In genomic region chr3:87755964-87756363, GRCm38 (mm10) we compare ENCODE assay signal across 8 mouse cellular contexts. TPM values are rescaled to one million over a fixed set of nuclear protein-coding genes. Genes with fewer than 3 reads are reported as not detected.
DNase-seq lines count a peak whose midpoint lies in the region; ATAC-seq and TF ChIP-seq lines count a peak whose summit lies in the region.

No protein-coding gene starts in this region.

- no peaks in the 10 kb centered on the region for H3K4me1 ChIP-seq in hindbrain, postnatal 0 days (ENCODE audit: insufficient read depth, low read length)

- peak; percentile 97 for ATAC-seq in common myeloid progenitor, adult 5-6 weeks (replicated peaks; ENCODE audit: low read depth, poor library complexity, severe bottlenecking)
- ATAC-seq in hindbrain, postnatal 0 days, result peak; percentile 88

- no peaks in the 10 kb centered on the region for H3K9me3 ChIP-seq in hindbrain, postnatal 0 days (ENCODE audit: low read length)

- 4% methylated on average over 24 of the region's 24 CpGs for WGBS in hindbrain, postnatal 0 days

- no peaks in the 10 kb centered on the region for H3K27me3 ChIP-seq in hindbrain, postnatal 0 days (ENCODE audit: insufficient read depth, low read length)

- DNase-seq in ZHBTc4 (ENCODE audit: low read depth, low spot score), result peak; percentile 87
- peak; percentile 94 for DNase-seq in gastrocnemius, postnatal 10 days
- peak; percentile 86 for DNase-seq in hindbrain, postnatal 0 days (ENCODE audit: low spot score)
- peak; percentile 88 to 92 for DNase-seq in left cerebral cortex, adult 18-20 months (ENCODE audit: low spot score in 2 of 2)
- peak; percentile 90 for DNase-seq in lung, postnatal 36 days
- DNase-seq in retina, postnatal 1 day, result peak; percentile 89
- peak; percentile 82 to 87 for DNase-seq in thymus, postnatal 36 days

- H3K36me3 ChIP-seq in hindbrain, postnatal 0 days (ENCODE audit: insufficient read depth, low read length), result no peaks in the 10 kb centered on the region

- H3K4me2 ChIP-seq in hindbrain, postnatal 0 days (ENCODE audit: low read depth, low read length), result peak overlapping the region; percentile 51

- peak overlapping the region; percentile 39; the same call in 1 of the 2 replicates for H3K9ac ChIP-seq in hindbrain, postnatal 0 days (replicated peaks; ENCODE audit: low read length)

- peak overlapping the region; percentile 29 for H3K4me3 ChIP-seq in hindbrain, postnatal 0 days (ENCODE audit: low read length)

- H3K27ac ChIP-seq in hindbrain, postnatal 0 days, result no peak overlapping the region

- peak; percentile 99 for TF ChIP-seq CTCF in hindbrain, postnatal 0 days (IDR thresholded peaks at IDR 0.05; ENCODE audit: low read depth)

RNA-seq across cellular contexts. Expression of gene Lrrc71, which starts 7.5 kb away (rescaled TPM):
- 0.23 TPM in 1 of 2 replicates, not detected in the other for total RNA-seq in common myeloid progenitor, adult 5-6 weeks (2017)
- total RNA-seq in gastrocnemius, postnatal 10 days (2021), result under 1 TPM in 1 of 2 experiments, not detected in 1; 0.11 TPM
- 0.40 and 4.4 TPM in 2 replicates for total RNA-seq in hindbrain, postnatal 0 days (2014; rRNA removed)
- 0.77 and 1.2 TPM in 2 replicates for polyA plus RNA-seq in hindbrain, postnatal 0 days (2015; fragmentation: Nextera tagmentation; extraction: Ambion mirVana)
- under 1 TPM in 1 of 2 experiments, not detected in 1; 0.79 TPM for total RNA-seq in left cerebral cortex, adult 18-20 months (2021)

RNA-seq across cellular contexts. Expression of gene Ntrk1, which starts 39.0 kb away (rescaled TPM):
- total RNA-seq in common myeloid progenitor, adult 5-6 weeks (2017), result not detected in 2 replicates
- under 1 TPM; 0.09 TPM for total RNA-seq in gastrocnemius, postnatal 10 days (2021)
- total RNA-seq in hindbrain, postnatal 0 days (2014; rRNA removed), result 3.2 and 4.8 TPM in 2 replicates
- polyA plus RNA-seq in hindbrain, postnatal 0 days (2015; fragmentation: Nextera tagmentation; extraction: Ambion mirVana), result 5.2 and 5.4 TPM in 2 replicates
- under 1 TPM; 0.49 to 0.95 TPM for total RNA-seq in left cerebral cortex, adult 18-20 months (2021)

RNA-seq across cellular contexts. Expression of gene Insrr, which starts 40.8 kb away (rescaled TPM):
- not detected in 2 replicates for total RNA-seq in common myeloid progenitor, adult 5-6 weeks (2017)
- under 1 TPM; 0.19 to 0.56 TPM for total RNA-seq in gastrocnemius, postnatal 10 days (2021)
- 0.78 and 0.90 TPM in 2 replicates for total RNA-seq in hindbrain, postnatal 0 days (2014; rRNA removed)
- polyA plus RNA-seq in hindbrain, postnatal 0 days (2015; fragmentation: Nextera tagmentation; extraction: Ambion mirVana), result 0.33 and 0.44 TPM in 2 replicates
- under 1 TPM; 0.72 to 0.96 TPM for total RNA-seq in left cerebral cortex, adult 18-20 months (2021)
